Mouse (Mus musculus): ENCODE measurements around the gene C1qb. TPM values are rescaled to one million over a fixed set of nuclear protein-coding genes. Genes with fewer than 3 reads are reported as not detected.
A peak's percentile ranks its signal among the peaks of the same experiment; 100 is the strongest.

The C1qb gene
- polyA plus RNA-seq, 1 experiment from 2014 or later: 28.9 TPM

DNA sequence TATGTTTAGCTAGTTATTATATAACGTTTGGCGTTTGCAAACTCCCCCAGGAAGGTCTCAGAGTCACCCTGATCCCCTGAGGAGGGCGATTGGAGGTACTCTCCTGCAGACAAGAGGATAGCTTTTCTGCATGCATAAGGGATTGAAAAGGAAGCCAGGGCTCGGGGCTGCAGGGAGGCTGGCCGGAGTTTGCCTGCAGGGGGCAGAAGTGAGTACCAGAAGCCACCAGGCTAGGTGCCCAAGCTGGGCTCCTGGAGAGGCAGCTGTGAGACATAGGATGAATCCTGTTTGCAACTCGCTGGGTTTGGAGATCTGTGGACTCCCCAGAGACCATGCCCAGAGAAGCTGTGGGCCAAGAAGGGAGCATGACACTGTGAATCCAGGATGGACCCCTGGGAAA, 30.9 kb downstream of the C1qb start:
- WGBS: 26% methylated on average over 6 of the region's 6 CpGs
- no peak for ATAC-seq (replicated peaks; ENCODE audit: insufficient number of reproducible peaks, low FRiP score, low TSS enrichment, low read depth)

DNA sequence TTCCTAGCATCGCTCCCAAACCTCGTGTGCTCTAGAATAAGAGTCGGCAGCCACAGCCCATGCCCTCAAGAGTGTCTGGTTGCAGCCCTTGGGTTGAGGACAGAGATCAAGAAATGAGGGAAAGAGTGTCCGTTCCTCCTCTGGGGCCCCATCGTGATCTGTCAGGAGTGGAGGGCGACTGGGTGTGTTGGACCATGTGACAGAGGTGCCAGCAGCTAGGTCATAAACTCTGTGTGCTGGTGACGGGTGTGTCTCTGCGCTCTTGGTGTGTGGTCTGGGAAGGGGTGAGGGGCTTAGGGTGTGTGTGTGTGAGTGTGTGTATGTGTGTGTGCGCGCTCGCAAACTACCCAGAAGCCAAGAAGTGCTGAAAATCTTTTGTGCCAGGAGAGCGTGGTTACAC, 33.0 kb downstream of the C1qb start:
- WGBS: 88% methylated on average over 12 of the region's 12 CpGs
- Histone ChIP-seq H3K4me3 (ENCODE audit: low read depth, low read length) (no peak overlapping the region), H3K9me3 (replicated peaks; ENCODE audit: control insufficient read depth, low read length) (no peaks in the 10 kb centered on the region), H3K27me3 (ENCODE audit: control insufficient read depth, insufficient read depth, low read length) (no peaks in the 10 kb centered on the region), H3K9ac (replicated peaks; ENCODE audit: low read length) (no peak overlapping the region), H3K4me1 (ENCODE audit: control insufficient read depth, insufficient read depth, low read length) (no peaks in the 10 kb centered on the region), H3K36me3 (replicated peaks; ENCODE audit: control insufficient read depth, insufficient read depth, low read depth, low read length) (no peaks in the 10 kb centered on the region), H3K4me2 (ENCODE audit: low read depth, low read length) (no peak overlapping the region), H3K27ac (replicated peaks; ENCODE audit: low read depth, low read length) (no peak overlapping the region)
- DNase-seq (ENCODE audit: low spot score) (no peak), ATAC-seq (replicated peaks; ENCODE audit: insufficient number of reproducible peaks, low FRiP score, low TSS enrichment, low read depth) (no peak)

More for the DNA sequence above, 30.9 kb downstream of the C1qb start:
- H3K27ac ChIP-seq (replicated peaks; ENCODE audit: low read depth, low read length): no peak overlapping the region
- no peaks in the 10 kb centered on the region for H3K27me3 ChIP-seq (ENCODE audit: control insufficient read depth, insufficient read depth, low read length)
- DNase-seq (ENCODE audit: low spot score): peak; percentile 34
- H3K36me3 ChIP-seq (replicated peaks; ENCODE audit: control insufficient read depth, insufficient read depth, low read depth, low read length): no peaks in the 10 kb centered on the region
- no peak overlapping the region for H3K4me3 ChIP-seq (ENCODE audit: low read depth, low read length)
- H3K9me3 ChIP-seq (replicated peaks; ENCODE audit: control insufficient read depth, low read length): no peaks in the 10 kb centered on the region
- H3K9ac ChIP-seq (replicated peaks; ENCODE audit: low read length): no peak overlapping the region
- no peak overlapping the region for H3K4me2 ChIP-seq (ENCODE audit: low read depth, low read length)
- H3K4me1 ChIP-seq (ENCODE audit: control insufficient read depth, insufficient read depth, low read length): no peaks in the 10 kb centered on the region

DNA sequence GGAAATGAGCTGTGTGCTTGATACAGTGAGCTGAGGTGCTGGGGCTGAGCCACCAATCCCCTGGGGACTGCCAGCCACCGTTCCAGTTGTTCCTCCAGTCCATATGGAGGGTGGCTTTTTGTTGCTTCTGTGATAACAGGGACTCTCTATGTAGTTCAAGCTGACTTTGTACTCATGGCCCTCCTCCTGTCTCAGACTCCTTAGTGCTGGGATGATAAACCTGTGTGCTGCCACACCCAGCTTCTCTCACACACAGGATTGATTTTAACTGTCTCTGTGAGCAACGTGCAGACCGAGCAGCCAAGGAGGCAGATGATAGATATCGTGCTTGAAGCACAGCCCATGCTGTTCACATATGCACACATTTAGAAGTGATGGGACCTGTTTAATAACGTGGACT, 33.9 kb downstream of the C1qb start:
- Histone ChIP-seq H3K36me3 (replicated peaks; ENCODE audit: control insufficient read depth, insufficient read depth, low read depth, low read length) (no peaks in the 10 kb centered on the region), H3K4me3 (ENCODE audit: low read depth, low read length) (no peak overlapping the region), H3K9ac (replicated peaks; ENCODE audit: low read length) (no peak overlapping the region), H3K4me2 (ENCODE audit: low read depth, low read length) (no peak overlapping the region), H3K4me1 (ENCODE audit: control insufficient read depth, insufficient read depth, low read length) (no peaks in the 10 kb centered on the region), H3K27me3 (ENCODE audit: control insufficient read depth, insufficient read depth, low read length) (no peaks in the 10 kb centered on the region), H3K27ac (replicated peaks; ENCODE audit: low read depth, low read length) (no peak overlapping the region), H3K9me3 (replicated peaks; ENCODE audit: control insufficient read depth, low read length) (no peaks in the 10 kb centered on the region)
- 74% methylated on average over 5 of the region's 5 CpGs for WGBS
- ATAC-seq (replicated peaks; ENCODE audit: insufficient number of reproducible peaks, low FRiP score, low TSS enrichment, low read depth): no peak
- no peak for DNase-seq (ENCODE audit: low spot score)

DNA sequence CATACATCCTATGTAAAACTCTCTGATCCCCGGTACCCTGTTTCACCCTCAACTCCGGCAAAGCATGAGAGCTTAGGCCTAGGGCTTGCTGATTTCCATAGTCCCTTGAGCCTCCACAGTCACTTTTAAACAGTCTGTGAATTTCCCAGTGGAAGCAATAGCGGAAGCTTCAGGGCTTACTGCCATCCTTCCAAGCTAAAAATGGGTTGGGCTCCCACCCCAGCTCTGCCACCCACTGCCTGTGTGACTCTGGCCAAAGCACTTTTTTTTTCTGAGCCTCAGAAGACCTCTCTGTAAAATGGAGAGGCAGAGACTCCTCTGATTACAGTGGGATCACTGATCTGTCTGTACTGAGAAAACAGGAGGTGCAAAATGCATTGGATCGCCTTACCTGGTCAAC, 37.4 kb downstream of the C1qb start:
- no peak overlapping the region for H3K9ac ChIP-seq (replicated peaks; ENCODE audit: low read length)
- 68% methylated on average over 4 of the region's 4 CpGs for WGBS
- no peak for ATAC-seq (replicated peaks; ENCODE audit: insufficient number of reproducible peaks, low FRiP score, low TSS enrichment, low read depth)
- no peaks in the 10 kb centered on the region for H3K9me3 ChIP-seq (replicated peaks; ENCODE audit: control insufficient read depth, low read length)
- H3K4me3 ChIP-seq (ENCODE audit: low read depth, low read length): no peak overlapping the region
- no peaks in the 10 kb centered on the region for H3K4me1 ChIP-seq (ENCODE audit: control insufficient read depth, insufficient read depth, low read length)
- no peak overlapping the region for H3K4me2 ChIP-seq (ENCODE audit: low read depth, low read length)
- H3K27ac ChIP-seq (replicated peaks; ENCODE audit: low read depth, low read length): no peak overlapping the region
- H3K36me3 ChIP-seq (replicated peaks; ENCODE audit: control insufficient read depth, insufficient read depth, low read depth, low read length): no peaks in the 10 kb centered on the region
- no peak for DNase-seq (ENCODE audit: low spot score)
- H3K27me3 ChIP-seq (ENCODE audit: control insufficient read depth, insufficient read depth, low read length): no peaks in the 10 kb centered on the region

DNA sequence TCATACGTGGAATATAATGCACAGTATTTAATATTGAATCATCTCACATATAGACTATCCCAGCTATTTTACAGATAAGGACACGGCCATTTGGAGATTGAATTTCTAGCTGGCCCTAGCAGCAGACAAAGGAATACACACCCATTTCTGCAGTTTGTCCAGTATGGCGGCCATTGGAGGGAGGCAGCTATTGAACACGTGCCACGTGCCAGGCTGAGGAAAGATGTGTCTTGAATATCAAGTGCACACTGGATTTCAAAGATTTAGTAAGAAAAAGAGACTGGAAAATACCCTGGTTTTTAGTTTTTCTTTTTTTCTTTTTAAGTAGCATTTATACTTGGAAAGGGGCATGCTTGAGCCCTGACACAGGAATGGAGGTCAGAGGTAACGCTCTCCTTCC, 38.8 kb downstream of the C1qb start:
- Histone ChIP-seq H3K27me3 (ENCODE audit: control insufficient read depth, insufficient read depth, low read length) (no peaks in the 10 kb centered on the region), H3K4me3 (ENCODE audit: low read depth, low read length) (no peak overlapping the region), H3K27ac (replicated peaks; ENCODE audit: low read depth, low read length) (no peak overlapping the region), H3K9me3 (replicated peaks; ENCODE audit: control insufficient read depth, low read length) (no peaks in the 10 kb centered on the region), H3K36me3 (replicated peaks; ENCODE audit: control insufficient read depth, insufficient read depth, low read depth, low read length) (no peaks in the 10 kb centered on the region), H3K4me1 (ENCODE audit: control insufficient read depth, insufficient read depth, low read length) (no peaks in the 10 kb centered on the region), H3K9ac (replicated peaks; ENCODE audit: low read length) (no peak overlapping the region), H3K4me2 (ENCODE audit: low read depth, low read length) (no peak overlapping the region)
- ATAC-seq (replicated peaks; ENCODE audit: insufficient number of reproducible peaks, low FRiP score, low TSS enrichment, low read depth) (no peak), DNase-seq (ENCODE audit: low spot score) (no peak)
- WGBS: 85% methylated on average over 6 of the region's 6 CpGs

DNA sequence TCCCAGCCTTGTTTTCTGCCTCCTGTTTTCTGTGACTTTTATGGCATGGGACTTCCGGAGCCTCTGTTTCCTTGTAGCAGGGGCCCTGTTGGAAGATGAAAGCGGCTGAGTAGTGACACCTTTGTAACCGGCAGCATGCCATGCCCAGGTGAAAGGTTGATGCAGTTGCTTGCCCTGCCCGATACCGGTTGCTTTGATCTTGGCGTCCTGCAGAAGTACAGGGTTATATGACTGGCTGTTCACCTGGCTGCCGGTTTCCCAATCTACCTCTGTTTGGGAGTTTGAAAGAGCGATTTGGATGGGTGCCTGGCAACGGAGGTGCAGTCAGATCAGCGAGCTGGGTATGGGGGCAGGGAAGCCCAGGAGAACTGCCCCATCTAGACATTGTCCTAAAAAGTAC, 43.2 kb downstream of the C1qb start:
- Histone ChIP-seq H3K27me3 (ENCODE audit: control insufficient read depth, insufficient read depth, low read length) (no peaks in the 10 kb centered on the region), H3K9me3 (replicated peaks; ENCODE audit: control insufficient read depth, low read length) (no peaks in the 10 kb centered on the region), H3K36me3 (replicated peaks; ENCODE audit: control insufficient read depth, insufficient read depth, low read depth, low read length) (no peaks in the 10 kb centered on the region), H3K9ac (replicated peaks; ENCODE audit: low read length) (no peak overlapping the region), H3K4me2 (ENCODE audit: low read depth, low read length) (no peak overlapping the region), H3K27ac (replicated peaks; ENCODE audit: low read depth, low read length) (no peak overlapping the region), H3K4me1 (ENCODE audit: control insufficient read depth, insufficient read depth, low read length) (no peaks in the 10 kb centered on the region), H3K4me3 (ENCODE audit: low read depth, low read length) (no peak overlapping the region)
- WGBS: 86% methylated on average over 10 of the region's 10 CpGs
- ATAC-seq (replicated peaks; ENCODE audit: insufficient number of reproducible peaks, low FRiP score, low TSS enrichment, low read depth): no peak
- DNase-seq (ENCODE audit: low spot score): no peak

DNA sequence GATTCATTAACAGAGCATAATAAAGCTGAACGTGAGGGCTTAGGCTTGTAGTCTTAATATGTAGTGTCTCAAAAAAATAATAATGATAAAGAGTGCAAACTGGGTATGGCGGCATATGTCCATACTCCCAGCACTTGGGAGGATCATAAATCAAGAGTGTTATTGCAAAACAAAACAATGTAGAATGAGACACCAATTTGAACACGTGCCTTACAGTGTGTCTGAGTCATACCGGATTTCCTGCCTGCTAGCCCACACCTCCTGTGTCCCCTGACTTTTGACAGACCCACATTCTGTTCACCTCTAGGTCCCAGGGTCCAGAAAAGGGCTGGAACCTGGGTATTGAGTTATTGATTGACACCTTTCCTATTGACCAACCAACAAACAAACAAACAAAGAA, 44.0 kb downstream of the C1qb start:
- Histone ChIP-seq H3K27me3 (ENCODE audit: control insufficient read depth, insufficient read depth, low read length) (no peaks in the 10 kb centered on the region), H3K4me2 (ENCODE audit: low read depth, low read length) (no peak overlapping the region), H3K27ac (replicated peaks; ENCODE audit: low read depth, low read length) (no peak overlapping the region), H3K9ac (replicated peaks; ENCODE audit: low read length) (no peak overlapping the region), H3K9me3 (replicated peaks; ENCODE audit: control insufficient read depth, low read length) (no peaks in the 10 kb centered on the region), H3K36me3 (replicated peaks; ENCODE audit: control insufficient read depth, insufficient read depth, low read depth, low read length) (no peaks in the 10 kb centered on the region), H3K4me3 (ENCODE audit: low read depth, low read length) (no peak overlapping the region), H3K4me1 (ENCODE audit: control insufficient read depth, insufficient read depth, low read length) (no peaks in the 10 kb centered on the region; the same call in 1 of the 2 replicates)
- ATAC-seq (replicated peaks; ENCODE audit: insufficient number of reproducible peaks, low FRiP score, low TSS enrichment, low read depth) (no peak), DNase-seq (ENCODE audit: low spot score) (no peak)
- 88% methylated on average over 4 of the region's 4 CpGs for WGBS

DNA sequence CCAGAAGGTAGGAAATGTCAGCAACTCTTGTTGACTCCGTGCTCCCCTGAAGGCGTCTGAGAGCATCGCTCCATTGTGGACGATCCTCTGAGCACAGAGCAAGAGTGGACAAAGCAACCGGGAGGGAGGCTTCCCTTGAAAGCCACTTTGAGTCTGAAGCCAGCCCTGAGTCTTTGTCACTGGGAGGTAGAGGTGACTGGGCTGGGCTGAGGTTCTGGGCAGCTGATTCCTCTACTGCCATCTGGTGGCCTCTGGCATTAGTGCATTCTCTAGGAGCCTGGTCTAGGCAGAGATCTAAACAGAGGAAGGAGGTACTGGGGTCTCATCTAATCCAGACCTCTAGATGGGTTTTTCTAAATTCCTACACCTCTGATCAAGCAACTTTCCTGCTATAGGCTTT, 44.9 kb downstream of the C1qb start:
- WGBS: 12% methylated on average over 5 of the region's 5 CpGs
- peaks cover 4% of the 10 kb centered on the region for H3K4me1 ChIP-seq (ENCODE audit: control insufficient read depth, insufficient read depth, low read length)
- H3K27ac ChIP-seq (replicated peaks; ENCODE audit: low read depth, low read length): no peak overlapping the region
- DNase-seq (ENCODE audit: low spot score) (peak; percentile 88), ATAC-seq (replicated peaks; ENCODE audit: insufficient number of reproducible peaks, low FRiP score, low TSS enrichment, low read depth) (peak; percentile 19)
- no peaks in the 10 kb centered on the region for H3K36me3 ChIP-seq (replicated peaks; ENCODE audit: control insufficient read depth, insufficient read depth, low read depth, low read length)
- H3K4me2 ChIP-seq (ENCODE audit: low read depth, low read length): no peak overlapping the region
- H3K27me3 ChIP-seq (ENCODE audit: control insufficient read depth, insufficient read depth, low read length): no peaks in the 10 kb centered on the region
- no peak overlapping the region for H3K4me3 ChIP-seq (ENCODE audit: low read depth, low read length)
- H3K9ac ChIP-seq (replicated peaks; ENCODE audit: low read length): no peak overlapping the region
- no peaks in the 10 kb centered on the region for H3K9me3 ChIP-seq (replicated peaks; ENCODE audit: control insufficient read depth, low read length)
